Mouse (Mus musculus): ENCODE results near the gene Shisal2b.
"Not testable (repeated sequence)": the region's sequence is repeated elsewhere in the genome, so short reads cannot be mapped to it uniquely, and the experiment has no call there.

Gene Shisal2b

DNA sequence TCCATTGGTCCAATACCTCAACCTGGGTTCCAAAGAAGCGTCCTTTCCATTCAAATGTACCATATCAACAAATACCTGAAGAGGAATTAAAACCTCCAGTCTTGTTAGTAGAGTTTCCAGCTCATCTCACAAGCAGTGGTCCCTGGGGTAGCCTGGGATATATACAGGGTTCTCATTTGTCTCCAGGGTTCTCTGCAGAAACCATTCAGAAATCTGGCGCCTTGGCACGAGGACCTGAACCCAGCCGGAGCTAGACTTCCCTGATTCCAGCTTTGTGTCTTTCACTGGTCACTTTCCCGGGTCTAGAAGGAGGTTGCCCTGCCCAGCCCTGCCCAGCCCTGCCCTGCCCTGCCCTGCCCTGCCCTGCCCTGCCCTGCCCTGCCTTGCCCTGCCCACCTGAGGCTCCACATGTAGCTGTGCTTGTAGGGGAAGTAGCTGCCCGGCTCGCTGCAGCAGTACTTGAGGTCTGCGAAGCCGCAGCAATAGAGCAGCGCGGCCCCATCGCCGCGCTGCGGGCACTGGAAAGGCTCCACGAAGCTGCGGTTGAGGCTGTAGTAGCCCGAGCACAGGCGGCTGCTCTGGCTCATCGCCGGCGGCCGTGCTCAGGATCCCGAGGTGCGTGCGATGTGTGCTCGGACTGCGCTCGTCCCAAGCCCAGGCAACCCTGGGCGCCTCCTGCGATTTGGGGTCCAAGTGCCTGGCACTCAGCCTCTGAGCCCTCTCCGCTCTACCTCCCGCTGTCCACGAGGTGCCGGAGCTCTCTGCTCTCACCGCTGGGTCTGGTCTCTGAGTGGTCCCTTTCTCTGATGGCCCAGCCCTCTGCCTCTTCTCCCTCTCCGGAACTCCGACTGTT is at the start of gene Shisal2b:
Gene Shisal2b, minus strand, starts transcription at position 767 of the 853 bp plus-strand sequence.
- peak; percentile 29 for DNase-seq (ENCODE audit: low spot score)

DNA sequence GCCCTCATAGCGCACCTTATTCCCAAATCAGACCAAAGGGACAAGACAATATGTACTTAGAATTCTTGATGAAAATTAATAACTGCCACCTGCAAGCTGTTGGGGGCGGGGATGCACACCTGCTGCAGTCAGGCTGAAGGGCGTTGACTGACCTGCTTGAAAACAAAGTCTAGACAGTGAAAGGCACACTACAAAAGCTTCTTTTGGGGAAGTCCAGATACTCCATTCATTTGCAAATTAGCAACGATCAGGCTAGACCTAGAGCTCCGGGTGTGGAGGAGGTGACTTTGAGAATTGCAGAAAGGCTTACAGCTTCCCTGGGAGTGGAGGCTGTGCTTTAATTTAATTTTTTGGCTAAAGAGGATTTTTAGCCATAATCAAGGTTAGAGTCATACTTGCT is 47.9 kb upstream of the Shisal2b start:
- not testable (repeated sequence) for DNase-seq (ENCODE audit: low spot score)

DNA sequence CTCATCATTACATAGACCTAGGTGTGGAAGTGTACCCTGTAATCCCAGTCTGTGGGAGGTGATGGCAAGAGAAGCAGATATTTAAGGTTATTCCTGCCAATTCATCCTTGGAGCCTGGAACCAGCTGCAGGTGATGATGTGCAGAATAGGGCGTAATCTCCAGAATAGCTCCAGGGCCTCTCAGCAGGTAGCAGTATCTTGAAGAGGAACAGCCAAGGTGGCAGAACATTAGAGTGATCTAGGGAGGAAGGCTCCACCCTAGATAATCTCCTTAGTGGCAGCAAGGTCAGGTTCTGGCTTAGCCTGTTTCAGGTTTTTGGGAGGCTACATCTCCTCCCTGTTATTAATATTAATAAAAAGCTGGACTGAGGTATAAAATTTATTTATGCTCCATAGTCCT is 47.3 kb upstream of the Shisal2b start:
- DNase-seq (ENCODE audit: low spot score): not testable (repeated sequence)

DNA sequence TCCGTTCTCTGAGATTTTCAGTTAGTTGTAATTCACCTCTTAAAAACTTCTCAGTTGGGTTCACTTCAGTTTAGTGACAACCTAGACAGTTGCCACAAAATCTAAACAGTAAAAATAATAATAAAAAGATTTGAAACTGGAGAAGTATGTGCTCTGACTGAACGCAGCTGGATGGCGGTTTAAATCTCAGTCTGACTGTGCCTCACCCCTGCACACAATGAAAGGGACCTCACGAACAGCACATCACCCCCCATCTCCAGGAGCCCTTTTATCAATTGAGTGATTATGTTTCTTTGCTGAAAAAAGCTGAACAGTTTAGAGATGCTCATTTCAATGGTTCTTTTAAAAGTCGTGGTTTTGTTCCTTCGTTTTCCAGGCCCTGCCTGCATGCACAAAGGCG is 45.0 kb upstream of the Shisal2b start:
- no peak for DNase-seq (ENCODE audit: low spot score)

DNA sequence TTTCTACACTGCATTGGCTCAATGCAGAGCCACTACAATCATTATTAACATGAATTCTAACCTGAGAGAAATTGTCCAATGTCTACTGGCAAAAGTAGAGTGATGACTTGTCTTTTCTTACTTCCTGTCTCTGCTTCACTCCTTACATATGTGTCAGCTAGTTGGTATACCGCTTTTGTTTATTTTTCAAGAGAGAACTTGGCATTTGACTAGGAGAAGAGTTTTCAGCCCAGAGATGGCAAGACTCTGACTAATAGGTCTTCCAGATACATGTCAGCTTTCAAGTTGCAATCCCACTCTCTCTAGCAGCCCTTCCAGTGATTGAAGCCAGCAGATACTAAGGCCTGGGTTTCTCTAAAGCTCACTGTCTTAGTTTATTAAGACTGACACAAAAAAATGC is 31.1 kb upstream of the Shisal2b start:
- DNase-seq (ENCODE audit: low spot score): no peak

DNA sequence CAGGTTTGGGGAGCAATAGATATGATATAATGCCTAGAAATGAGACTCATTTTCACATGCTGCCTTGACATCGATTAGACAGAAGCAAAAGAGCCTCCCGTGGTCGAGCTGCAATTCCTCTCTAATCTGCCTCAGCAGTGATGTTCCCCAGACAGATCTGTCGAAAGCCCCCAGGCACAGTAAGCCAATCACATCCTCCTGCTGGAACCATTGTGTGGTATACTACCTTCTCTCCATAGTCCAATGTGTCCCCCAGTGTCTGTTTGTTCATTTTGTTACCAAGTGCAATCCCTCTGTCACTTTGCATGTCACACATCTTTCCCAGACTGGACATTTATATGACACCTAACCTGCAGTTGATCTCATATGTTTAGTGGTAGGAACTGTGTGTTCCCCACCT is 28.6 kb upstream of the Shisal2b start:
- no peak for DNase-seq (ENCODE audit: low spot score)

DNA sequence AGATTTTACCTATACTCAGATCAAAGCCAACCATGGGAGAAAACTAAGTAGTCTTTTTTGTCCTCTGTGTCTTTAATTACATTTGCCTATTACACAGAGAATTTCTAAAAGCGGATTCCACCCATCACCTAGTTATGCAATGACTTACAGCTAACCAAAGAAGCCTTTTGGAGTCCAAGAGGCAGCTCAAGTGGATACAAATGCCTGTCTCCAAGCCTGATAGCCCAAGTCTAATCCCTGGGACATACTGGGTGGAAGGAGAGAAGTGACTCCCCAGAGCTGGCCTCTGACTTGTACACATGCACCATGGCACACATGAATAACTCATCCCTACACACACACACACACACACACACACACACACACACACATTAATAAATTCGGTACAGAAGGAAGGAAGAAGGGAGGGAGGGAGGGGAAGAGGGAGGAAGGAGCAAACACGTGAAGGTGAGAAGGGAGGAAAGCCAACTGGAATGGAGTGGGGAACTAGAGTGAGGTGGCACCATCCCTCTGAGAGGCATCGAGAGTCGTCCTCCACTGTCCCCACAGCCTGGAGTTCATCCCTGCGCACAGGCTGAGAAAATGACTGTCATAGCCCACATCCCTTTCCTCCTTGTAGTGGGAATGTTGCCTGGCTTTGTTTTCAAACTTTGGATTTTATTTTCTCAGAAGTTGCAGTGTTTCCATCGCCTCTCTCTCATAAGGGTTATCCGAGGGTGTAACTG is 22.8 kb upstream of the Shisal2b start:
- no peak for DNase-seq (ENCODE audit: low spot score)

DNA sequence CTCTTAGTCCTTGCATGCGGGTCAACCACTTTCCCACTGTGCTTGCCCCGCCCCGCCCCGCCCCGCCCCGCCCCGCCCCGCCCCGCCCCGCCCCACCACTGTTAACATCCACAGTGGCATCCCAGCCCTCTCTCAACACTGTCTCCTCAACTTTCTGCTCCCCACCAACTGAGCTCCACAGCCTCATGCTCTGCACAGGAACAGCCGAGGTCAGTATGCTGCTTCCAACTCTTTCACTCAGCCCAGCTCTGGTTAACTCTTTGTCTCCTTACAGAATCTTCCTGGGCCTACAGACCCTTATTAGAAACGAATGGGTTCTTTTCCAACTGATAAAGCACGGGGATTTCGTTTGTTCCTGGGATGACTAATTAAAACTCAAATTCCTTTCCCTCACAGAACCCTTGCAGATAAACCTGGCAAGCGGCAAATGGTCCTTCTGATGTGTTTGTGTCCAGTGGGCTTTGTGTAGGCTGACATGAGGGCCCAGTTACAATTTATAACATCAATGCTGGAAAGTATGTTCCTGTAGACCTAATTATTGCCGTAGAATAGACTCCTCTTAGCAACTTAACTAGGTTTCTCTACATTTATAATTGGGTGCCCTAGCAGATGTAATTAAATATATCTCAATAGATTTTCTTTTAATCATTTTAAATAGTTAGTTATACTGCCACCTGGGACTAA is 20.0 kb upstream of the Shisal2b start:
- DNase-seq (ENCODE audit: low spot score): no peak

DNA sequence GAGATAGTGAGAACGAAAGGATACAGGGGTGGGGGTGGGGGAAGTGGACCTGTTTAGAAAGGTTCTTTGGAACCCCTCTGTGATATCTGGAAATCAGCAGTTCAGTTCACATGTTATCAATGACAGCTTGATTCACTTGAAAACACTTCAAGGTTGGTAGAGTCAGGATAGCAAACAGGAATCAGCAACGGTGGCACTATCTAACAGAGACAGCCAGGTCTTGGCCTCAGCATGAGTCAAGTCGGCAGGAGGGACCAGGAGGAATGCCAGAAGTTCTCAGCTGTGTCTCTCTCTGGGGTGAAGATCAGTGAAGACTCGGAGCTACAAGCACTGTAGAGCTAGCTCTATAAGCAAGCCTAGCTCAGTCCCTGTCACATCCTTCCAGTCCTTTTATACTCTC is 14.8 kb upstream of the Shisal2b start:
- DNase-seq (ENCODE audit: low spot score): no peak

DNA sequence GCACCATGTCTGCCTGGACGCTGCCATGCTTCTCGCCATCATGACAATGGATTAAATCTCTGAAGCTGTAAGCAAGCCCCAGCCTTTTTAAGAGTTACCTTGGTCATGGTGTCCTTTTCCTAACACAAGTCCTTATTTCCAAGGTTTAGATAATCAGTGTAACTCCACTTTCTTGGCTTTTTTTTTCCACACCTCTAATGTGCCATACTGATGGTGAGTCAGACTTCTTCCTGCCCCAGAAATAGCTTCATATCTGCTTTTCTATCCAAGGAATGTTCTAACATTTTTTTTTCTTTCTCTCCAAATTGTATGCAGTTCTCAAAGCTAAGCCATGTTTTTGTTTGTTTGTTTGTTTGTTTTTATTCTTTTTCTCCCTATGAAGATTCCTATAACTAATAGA is 6.2 kb upstream of the Shisal2b start:
- no peak for DNase-seq (ENCODE audit: low spot score)

DNA sequence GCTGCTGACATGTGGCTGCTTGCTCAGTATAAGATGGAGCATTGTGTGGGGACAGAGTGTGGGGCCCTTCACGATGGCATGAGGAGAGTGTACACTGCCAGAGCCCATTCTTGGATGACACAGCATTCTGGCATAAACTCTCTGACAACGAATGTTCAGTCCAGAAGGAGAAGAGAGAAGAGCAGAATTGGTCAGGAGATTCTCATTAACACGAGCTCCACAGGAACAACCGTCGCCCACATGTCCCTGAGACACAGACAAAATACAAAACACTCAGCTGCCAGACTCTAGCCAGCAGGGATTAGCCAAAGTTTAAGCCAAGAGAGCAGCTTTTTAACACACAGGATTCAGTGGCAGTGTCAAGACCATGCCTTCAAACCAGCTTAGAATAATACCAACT is 3.0 kb upstream of the Shisal2b start:
- no peak for DNase-seq (ENCODE audit: low spot score)

DNA sequence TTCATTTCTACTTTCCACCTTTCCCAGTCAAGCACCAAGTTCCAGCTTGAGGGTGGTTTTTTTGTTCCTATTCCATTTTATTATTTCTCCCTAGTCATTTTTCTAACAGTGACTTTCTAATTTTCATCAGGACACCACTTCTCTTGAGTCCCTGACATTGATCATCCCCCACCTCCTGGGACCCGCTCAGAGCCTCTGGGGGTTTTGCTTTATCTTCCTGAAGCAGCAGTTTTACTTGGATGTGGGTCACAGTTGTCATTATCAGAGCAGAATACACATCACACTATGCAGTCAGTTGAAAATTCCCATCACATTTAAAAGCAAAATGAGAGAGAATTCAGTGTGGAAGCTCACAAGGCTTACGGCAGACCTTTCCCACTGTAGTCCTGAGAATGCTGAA is 10.0 kb downstream of the Shisal2b start:
- no peak for DNase-seq (ENCODE audit: low spot score)

DNA sequence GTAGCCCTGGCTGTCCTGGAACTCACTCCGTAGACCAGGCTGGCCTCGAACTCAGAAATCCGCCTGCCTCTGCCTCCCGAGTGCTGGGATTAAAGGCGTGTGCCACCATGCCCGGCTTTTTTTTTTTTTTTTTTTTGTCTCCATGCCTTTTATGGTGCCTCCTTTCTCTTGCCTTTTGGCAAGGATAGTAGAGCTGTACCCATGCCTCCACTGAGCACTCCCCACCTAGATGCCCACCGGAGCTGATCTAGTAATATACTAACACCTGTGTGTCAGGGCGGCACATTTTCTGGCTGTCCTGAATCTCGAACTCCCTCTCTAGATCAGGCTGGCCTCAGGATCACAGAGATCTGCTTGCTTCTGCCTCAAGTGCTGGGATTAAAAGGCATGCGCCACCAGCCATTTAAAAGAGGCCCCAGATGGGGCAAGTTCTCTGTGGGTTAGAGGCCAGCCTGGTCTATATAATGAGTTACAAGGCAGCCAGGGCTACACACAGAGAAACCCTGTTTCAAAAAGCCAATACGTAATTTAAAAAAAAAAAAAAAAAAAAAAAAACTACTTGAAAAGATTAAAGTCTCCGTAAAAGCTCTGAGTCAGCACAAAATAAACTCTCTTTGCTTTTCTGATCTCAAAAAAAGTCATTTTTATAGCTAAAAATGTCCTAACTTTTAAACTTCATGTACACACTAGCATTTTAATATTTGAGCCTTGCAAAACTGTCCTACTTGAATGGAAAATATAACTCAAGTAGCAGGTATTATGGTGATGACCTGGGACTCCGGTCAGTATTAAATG is 20.2 kb downstream of the Shisal2b start:
- DNase-seq (ENCODE audit: low spot score): no peak

DNA sequence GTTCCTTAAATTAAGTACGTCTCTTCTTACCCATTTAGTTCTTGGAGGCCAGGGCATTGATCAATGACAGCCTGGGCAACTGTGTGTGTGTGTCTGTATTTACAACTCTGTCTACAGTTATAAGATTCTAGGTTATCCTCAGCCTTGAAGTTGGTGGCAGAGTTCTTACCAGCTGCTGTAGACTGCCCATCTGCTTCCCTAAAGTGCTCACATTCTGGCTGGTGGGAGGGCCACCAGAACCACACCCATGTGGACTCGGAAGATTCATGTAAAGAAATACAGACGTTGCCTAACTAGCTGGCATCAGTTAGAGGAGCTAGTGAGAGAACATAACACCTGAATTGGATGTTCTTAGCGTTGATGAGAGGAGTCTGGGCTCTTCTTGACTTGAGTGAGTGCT is 21.8 kb downstream of the Shisal2b start:
- DNase-seq (ENCODE audit: low spot score): no peak

DNA sequence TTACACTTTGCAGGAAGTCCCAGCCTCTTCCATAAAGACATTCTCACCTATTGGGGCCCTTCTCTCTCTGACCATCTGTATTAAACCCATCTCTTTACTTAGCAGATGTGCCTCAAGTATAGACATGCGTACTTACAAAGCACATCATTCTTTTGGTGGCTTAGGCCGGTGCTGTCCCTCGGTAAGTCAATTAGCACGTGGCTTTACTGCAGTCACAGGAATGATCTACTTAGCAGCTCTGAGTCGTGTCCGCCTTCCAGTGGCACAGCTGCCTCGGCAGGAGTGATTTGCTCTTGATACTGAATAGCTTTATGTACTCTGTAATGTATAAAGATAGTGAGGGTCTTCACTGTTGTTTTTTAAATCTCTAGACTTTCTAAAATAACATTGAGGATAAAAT is 26.1 kb downstream of the Shisal2b start:
- no peak for DNase-seq (ENCODE audit: low spot score)

DNA sequence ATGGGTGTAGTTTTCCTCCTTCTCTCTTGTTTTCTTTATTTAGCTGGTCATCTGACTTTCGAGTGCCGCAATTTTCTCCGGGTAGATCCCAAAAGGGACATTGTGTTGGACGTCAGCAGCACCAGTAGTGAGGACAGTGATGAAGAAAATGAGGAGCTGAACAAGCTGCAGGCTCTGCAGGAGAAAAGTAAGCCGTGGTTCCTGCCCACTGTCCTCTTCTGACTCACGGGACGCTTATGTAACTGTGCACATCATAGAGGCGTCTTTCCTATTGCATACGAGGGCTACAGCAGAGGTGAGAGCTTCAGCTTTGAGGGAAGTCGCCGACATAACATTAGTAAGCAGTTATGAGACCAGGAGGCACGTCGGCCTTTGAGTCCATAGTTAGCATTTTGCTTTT is 30.9 kb downstream of the Shisal2b start:
- DNase-seq (ENCODE audit: low spot score): no peak

DNA sequence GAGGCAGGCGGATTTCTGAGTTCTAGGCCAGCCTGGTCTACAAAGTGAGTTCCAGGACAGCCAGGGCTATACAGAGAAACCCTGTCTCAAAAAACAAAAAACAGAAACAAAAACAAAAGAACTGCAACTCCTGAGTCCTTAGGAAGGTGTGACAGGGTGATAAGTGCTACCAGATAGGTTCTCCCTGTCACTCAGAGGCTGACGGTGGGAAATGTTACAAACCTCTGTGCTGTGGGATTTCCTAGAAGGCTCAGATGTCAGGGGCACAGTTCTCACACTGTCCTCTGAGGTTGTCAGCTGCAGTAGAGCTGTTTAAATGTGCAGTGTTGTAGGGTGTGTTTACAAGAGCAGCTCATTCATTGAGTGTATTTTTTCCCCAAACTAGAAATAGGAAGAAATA is 38.2 kb downstream of the Shisal2b start:
- DNase-seq (ENCODE audit: low spot score): no peak

DNA sequence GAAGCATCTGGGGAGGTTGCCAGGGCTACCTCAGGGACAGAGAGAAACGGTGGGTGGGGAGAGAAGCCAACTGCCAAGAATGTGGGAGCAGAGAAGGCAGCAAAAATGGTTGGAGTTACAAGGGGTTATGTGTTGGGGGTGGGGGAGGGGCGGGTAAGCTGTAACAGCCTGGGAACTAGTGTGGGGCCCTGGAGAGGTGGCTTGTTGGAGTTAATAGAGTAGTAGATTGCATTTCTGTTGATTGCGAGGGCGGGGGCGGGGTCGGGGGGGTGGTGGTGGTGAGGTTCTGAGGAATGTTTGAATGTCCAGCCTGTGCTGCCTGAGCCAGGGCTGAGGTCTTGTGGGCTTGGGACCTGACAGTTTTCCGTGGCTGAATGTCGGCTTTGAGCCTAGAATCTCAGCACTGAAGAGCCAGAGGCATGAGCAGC is 41.3 kb downstream of the Shisal2b start:
- peak; percentile 16 for DNase-seq (ENCODE audit: low spot score)

DNA sequence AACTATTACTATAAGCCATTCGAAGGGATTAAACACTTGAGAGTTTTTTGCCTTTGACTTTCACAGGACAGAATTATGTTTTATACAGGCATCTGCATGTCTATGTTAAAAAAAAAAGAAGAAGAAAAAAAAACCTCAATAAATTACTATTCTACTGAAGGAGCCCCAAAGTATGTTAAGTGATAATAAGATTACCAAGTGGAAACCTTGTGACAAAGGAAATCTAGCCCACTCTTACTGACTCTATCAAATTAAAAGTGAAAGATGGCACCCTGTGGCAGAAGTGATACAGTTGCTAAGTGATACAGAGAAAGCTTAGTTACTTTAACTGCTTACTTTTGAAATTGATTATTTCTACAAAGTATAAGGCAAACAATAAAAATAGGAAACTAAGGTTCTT is 41.8 kb downstream of the Shisal2b start:
- DNase-seq (ENCODE audit: low spot score): no peak

DNA sequence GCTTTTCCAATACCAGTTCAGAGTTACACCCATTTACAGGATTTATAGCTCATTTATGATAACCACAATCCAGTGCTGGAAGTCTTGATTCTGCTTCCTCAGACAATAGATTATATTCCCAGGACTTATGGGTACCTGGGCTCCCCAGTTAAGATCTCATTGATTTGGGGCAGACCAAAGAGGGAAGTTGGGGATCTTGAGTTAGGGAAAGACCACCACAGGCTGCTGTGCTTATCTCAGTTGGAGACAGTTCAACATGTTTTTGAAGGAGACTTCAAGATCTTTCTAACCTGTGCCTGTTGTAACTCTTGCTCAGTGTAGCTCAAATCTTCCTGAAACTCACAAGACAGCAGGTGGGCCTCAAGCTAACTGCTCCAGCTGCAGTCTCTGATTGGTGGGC is 42.5 kb downstream of the Shisal2b start:
- DNase-seq (ENCODE audit: low spot score): no peak

DNA sequence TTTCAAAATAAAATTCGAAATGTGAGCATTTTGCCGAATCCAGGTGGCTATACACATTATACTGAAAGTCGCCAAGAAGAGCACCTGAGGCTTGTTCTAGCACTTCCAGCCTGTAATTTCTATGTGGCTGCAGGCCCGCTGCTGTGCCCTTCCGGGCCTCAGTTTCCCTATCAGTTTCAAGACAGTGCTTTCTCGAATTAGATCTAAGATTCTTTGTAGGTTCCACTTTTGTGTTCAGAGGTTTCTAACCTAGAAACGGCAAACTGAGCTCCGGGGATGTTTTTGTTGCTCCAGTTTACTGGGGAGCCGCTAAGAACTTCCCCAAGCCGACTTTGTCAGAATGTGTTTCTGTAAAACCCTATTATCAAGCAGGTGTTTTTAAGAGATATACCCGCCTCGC is 46.0 kb downstream of the Shisal2b start:
- DNase-seq (ENCODE audit: low spot score): no peak
